Mouse (Mus musculus) megakaryocyte, adult 5-6 weeks (primary cell): ENCODE data around the gene Gm3646. TPM values are rescaled to one million over a fixed set of nuclear protein-coding genes. Genes with fewer than 3 reads are reported as not detected.

Source experiments
- total RNA-seq, 2 experiments: library from RNA; stranded (forward) in 1 of 2; stranded (reverse) in 1 of 2; fragments of 153-499, 151-499 nt in 1 of 2; fragments of 221-1000, 200-1000 nt in 1 of 2; gene quantifications; 2 replicates each; pipeline versions ENCODE4 v1.2.3 to v1.2.4; 2015 to 2017

Gm3646 gene
- total RNA-seq, 2 experiments from 2014 or later, result not detected

Other genes starting within 250 kb of the Gm3646 start
- gene Rnf149, start 227.9 kb downstream of the Gm3646 start, total RNA-seq (2015), result 56.1 and 61.0 TPM in 2 replicates
- 69.5 and 70.7 TPM in 2 replicates for gene Rnf149, start 227.9 kb downstream of the Gm3646 start, total RNA-seq (2017)
- not detected in 2 replicates for gene Creg2, start 153.9 kb downstream of the Gm3646 start, total RNA-seq (2015)
- not detected in 2 replicates for gene Creg2, start 153.9 kb downstream of the Gm3646 start, total RNA-seq (2017)
- gene Rfx8, start 84.3 kb downstream of the Gm3646 start, total RNA-seq (2015), result not detected in 2 replicates
- gene Rfx8, start 84.3 kb downstream of the Gm3646 start, total RNA-seq (2017), result not detected in 2 replicates
- gene Map4k4, start 95.6 kb upstream of the Gm3646 start, total RNA-seq (2015), result 52.1 and 52.3 TPM in 2 replicates
- gene Map4k4, start 95.6 kb upstream of the Gm3646 start, total RNA-seq (2017), result 190 and 228 TPM in 2 replicates